Mouse (Mus musculus) embryonic facial prominence, embryonic 15.5 days (tissue): ENCODE results near the gene Cdh10. TPM values are rescaled to one million over a fixed set of nuclear protein-coding genes. Genes with fewer than 3 reads are reported as not detected.

Source experiments
- ATAC-seq: fragments of 200-750 bp; cut with Nextera tagmentation; 2 replicates; pipeline ENCODE4 v1.8.0; 2017; ENCODE audit warnings: low read depth, moderate TSS enrichment; ENCODE audit not compliant: insufficient number of reproducible peaks, low FRiP score, low TSS enrichment
- H3K27ac ChIP-seq: fragments of 300-500 bp; sonication (generic); replicated peaks from 2 replicates; pipeline ENCODE4 v1.5.1; 2015; ENCODE audit warnings: mild to moderate bottlenecking, inconsistent platforms
- H3K27me3 ChIP-seq: fragments of 300-500 bp; sonication (generic); 2 replicates; pipeline ENCODE4 v1.6.1; 2015; ENCODE audit warnings: inconsistent platforms
- H3K36me3 ChIP-seq: fragments of 300-500 bp; sonication (generic); 2 replicates; pipeline ENCODE4 v1.6.1; 2015; ENCODE audit warnings: mild to moderate bottlenecking, inconsistent platforms
- H3K4me1 ChIP-seq: fragments of 300-500 bp; sonication (generic); 2 replicates; pipeline ENCODE4 v1.6.1; 2015; ENCODE audit warnings: inconsistent platforms
- H3K4me2 ChIP-seq: fragments of 300-500 bp; sonication (generic); replicated peaks from 2 replicates; pipeline ENCODE4 v1.6.1; 2015; ENCODE audit warnings: mild to moderate bottlenecking, inconsistent platforms
- H3K4me3 ChIP-seq: fragments of 300-500 bp; sonication (generic); replicated peaks from 2 replicates; pipeline ENCODE4 v1.5.1; 2015; ENCODE audit warnings: mild to moderate bottlenecking, inconsistent platforms
- H3K9ac ChIP-seq: fragments of 300-500 bp; sonication (generic); 2 replicates; pipeline ENCODE4 v1.6.1; 2015; ENCODE audit warnings: inconsistent platforms
- H3K9me3 ChIP-seq: fragments of 300-500 bp; sonication (generic); replicated peaks from 2 replicates; pipeline ENCODE4 v1.6.1; 2016; ENCODE audit warnings: inconsistent platforms
- WGBS: fragments of 180-500 bp; shearing (Covaris S2); methylation state at CpG from one replicate; pipeline ENCODE4 v1.1.7; 2015; 5-methylcytosine and 5-hydroxymethylcytosine counted together
- polyA plus RNA-seq: library from polyadenylated mRNA; unstranded; fragments of >200 nt; fragmentation: Nextera tagmentation; extraction: Ambion mirVana; gene quantifications from 2 replicates; pipeline ENCODE4 v1.2.1, GENCODE M21; 2015

The Cdh10 gene
- 2.8 and 4.4 TPM in 2 replicates for polyA plus RNA-seq

DNA sequence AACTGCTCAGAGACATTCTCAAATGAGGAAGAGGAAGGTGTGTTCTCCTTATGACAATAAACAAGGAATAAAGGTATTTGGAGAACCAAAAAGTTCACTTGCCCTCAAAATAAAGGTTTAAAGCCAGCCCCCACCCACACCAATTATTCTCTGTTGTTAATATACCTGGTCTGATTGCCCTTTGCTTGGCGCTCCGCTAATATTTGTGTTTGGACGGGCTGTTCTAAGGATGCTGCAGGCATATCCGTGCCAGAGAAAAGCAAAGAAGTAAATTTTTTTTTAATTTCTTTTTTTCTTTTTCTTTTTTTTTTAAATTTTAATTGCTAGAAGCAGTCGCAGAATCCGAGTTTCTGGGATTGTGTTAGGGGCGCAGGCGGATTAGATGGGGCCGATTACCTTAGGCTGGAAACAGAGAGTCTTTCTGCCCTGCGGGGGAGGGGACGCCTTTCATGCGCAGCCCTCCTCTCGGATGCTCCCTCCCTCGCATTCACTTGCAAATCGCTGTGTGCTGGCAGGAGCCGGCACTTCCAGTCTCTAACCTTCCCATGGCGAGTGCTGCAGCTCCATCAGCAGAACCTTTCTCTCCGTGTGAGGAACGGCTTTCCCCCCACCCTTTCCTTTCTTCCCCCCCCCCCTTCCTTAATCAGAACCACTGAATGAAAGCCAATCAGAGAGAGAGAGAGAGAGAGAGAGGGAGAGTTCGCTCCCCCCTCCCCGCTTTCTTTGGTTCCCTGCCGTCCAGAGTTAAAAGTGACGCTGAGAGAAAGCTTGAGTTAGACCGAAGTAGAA is at the start of gene Cdh10:
TSS of gene Cdh10 (plus strand) at position 763 of the 789 bp plus-strand sequence.
- H3K9ac ChIP-seq, result no peak within 1 kb of the TSS
- under 1% methylated on average over 24 of the region's 24 CpGs for WGBS
- peak within 1 kb of the TSS; percentile 69 for H3K4me2 ChIP-seq
- H3K9me3 ChIP-seq, result no peaks in the 10 kb centered on the region
- H3K4me3 ChIP-seq, result peak within 1 kb of the TSS; percentile 45
- H3K27me3 ChIP-seq, result no peaks in the 10 kb centered on the region
- no peaks in the 10 kb centered on the region for H3K36me3 ChIP-seq
- no peak within 1 kb of the TSS for H3K27ac ChIP-seq
- ATAC-seq, result no peak
- H3K4me1 ChIP-seq, result peaks cover 4% of the 10 kb centered on the region

DNA sequence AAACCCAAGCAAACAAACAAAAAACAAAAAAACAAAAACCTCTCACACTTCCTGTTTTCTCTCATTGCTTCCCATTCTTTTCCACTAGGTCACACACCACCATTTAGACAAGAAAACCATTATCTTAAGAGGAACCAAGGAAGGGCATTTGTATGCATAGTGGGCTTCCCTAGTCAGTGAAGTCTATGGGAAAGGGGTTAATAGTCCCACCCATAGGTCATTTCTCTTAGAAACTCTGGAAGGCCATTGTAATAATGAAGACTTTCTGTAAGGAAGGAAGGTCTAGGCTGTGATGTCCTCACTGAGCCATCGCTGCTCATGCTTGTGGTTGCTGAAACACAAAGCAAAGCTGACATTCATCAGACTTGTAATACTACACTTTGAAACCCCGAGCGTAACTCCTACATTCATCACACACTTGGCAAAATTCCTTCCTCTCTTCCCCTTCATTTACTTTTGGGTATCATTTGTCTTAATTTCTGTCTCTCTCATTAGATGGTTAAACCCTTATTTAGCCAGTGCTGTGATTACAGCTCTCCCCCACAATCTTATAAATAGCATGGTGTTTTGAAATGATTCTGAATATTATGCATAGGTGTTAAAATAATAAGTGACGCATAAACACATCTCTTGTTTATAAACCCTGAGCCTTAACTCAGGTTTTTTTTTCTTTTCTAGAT is 9.5 kb upstream of the Cdh10 start:
- no peak overlapping the region for H3K9ac ChIP-seq
- 51% methylated on average over 4 of the region's 4 CpGs for WGBS

DNA sequence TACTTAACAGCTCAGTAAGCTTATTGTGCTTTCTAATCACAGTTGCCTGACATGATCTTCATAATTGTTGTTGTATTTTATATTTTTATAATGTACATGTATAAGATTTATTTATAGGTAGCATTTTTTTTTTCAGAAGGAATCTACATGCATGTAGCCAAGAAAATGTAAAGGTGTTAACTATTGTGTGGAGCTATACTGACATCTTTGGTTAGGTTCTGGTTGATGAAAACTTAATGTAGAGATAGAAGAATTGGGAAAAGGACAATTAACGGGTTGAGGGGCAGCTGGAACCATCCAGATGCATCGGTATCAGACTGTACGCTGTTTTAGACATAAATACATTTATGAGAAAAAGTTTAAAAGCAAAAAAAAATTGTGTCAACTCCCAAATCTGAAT is 1.0 kb upstream of the Cdh10 start:
- H3K9ac ChIP-seq, result no peak overlapping the region
- ATAC-seq, result no peak
- H3K4me3 ChIP-seq, result no peak overlapping the region
- no peaks in the 10 kb centered on the region for H3K27me3 ChIP-seq
- no peak overlapping the region for H3K4me2 ChIP-seq
- no peak overlapping the region for H3K27ac ChIP-seq
- H3K4me1 ChIP-seq, result peaks cover 4% of the 10 kb centered on the region
- H3K9me3 ChIP-seq, result no peaks in the 10 kb centered on the region
- no peaks in the 10 kb centered on the region for H3K36me3 ChIP-seq
- WGBS, result 79% methylated on average over 3 of the region's 3 CpGs

More for the DNA sequence above, 9.5 kb upstream of the Cdh10 start:
- H3K4me2 ChIP-seq, result no peak overlapping the region
- no peaks in the 10 kb centered on the region for H3K4me1 ChIP-seq
- H3K27ac ChIP-seq, result no peak overlapping the region
- ATAC-seq, result no peak
- no peaks in the 10 kb centered on the region for H3K27me3 ChIP-seq
- no peak overlapping the region for H3K4me3 ChIP-seq
- H3K36me3 ChIP-seq, result no peaks in the 10 kb centered on the region
- H3K9me3 ChIP-seq, result no peaks in the 10 kb centered on the region

DNA sequence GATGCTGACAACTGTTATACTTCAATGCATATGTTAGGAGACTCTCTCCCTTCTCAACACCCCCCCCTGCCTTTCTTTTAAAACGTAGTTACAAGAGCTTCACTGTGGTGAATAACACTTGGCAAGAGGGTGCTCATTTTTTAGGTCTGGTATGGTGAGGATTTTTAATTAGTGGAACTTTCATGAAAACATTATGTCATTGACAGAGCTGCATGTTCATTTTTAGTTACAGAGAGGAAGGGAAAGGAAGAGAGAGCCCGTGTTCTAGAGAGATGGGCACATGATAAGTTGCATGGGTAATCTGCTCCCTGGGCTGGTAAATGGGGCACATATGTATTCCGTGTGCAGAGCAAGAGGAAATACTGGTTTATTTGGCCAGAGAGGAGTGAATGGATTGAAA is 1.5 kb downstream of the Cdh10 start:
- WGBS, result 10% methylated on average over 3 of the region's 3 CpGs
- Histone ChIP-seq H3K9ac (no peak overlapping the region), H3K27ac (no peak overlapping the region), H3K27me3 (no peaks in the 10 kb centered on the region), H3K4me3 (peak overlapping the region; percentile 16; the same call in 1 of the 2 replicates), H3K9me3 (no peaks in the 10 kb centered on the region), H3K36me3 (no peaks in the 10 kb centered on the region), H3K4me2 (peak overlapping the region; percentile 21; the same call in 1 of the 2 replicates), H3K4me1 (peaks cover 4% of the 10 kb centered on the region)
- ATAC-seq, result no peak

DNA sequence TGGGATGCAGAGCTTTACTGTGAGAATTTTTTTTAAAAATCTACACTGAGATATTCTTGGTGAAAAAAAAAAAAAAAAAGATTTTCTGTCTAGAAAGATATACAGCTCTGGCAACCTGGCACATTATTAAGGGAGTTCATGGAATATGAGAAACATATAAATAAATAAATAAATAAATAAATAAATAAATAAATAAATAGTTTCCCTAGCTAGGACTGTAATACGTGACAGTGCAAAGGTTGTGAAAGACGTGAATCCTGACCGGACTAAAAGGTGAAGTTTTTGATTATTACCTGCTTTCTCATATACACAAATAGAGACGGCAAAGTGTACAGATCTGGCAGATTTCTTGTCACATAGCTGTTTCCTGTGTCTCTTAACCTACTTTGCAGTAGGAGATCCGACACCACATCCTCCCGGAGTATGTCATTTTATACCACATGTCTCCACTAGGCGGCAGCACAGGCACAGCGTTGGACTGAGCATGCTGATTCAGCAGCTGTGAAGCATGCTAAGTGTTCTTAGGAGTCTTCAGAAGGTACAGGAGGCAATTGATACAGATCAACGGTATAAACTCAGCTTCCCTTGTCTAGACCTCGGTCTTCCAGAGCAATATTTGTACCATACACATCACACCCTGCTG is 2.5 kb downstream of the Cdh10 start:
- 20% methylated on average over 10 of the region's 10 CpGs for WGBS
- ATAC-seq, result peak; percentile 65; the same call in 1 of the 2 replicates
- H3K4me1 ChIP-seq, result peaks cover 4% of the 10 kb centered on the region
- H3K9me3 ChIP-seq, result no peaks in the 10 kb centered on the region
- H3K27ac ChIP-seq, result no peak overlapping the region
- 0 out of 2 replicates have a peak overlapping the region, but pooled peaks have one; percentile 8 for H3K4me3 ChIP-seq
- H3K9ac ChIP-seq, result no peak overlapping the region
- H3K4me2 ChIP-seq, result no peak overlapping the region
- H3K27me3 ChIP-seq, result no peaks in the 10 kb centered on the region
- no peaks in the 10 kb centered on the region for H3K36me3 ChIP-seq

DNA sequence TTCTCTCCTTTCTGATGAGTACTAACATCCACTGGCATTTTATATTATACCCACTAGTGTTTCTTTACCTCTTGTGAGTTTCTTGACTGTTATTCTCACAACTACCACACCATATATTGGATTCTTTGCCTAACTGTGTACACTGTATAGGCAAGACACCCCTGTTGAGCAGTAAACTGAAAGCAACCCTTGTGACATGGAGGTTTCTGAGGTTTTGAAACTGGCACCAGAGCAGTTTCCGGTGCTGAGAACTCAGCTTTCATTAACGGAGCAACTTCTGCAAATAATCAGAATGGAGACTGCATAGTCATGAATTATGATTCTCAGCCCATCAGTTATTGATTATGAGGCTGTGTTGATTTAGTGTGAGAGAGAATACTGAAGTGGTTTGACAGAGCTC is 4.7 kb downstream of the Cdh10 start:
- H3K4me3 ChIP-seq, result no peak overlapping the region
- WGBS, result 34% methylated on average over 2 of the region's 2 CpGs
- H3K4me1 ChIP-seq, result peaks cover 4% of the 10 kb centered on the region
- no peaks in the 10 kb centered on the region for H3K27me3 ChIP-seq
- no peak overlapping the region for H3K9ac ChIP-seq
- ATAC-seq, result no peak
- no peak overlapping the region for H3K27ac ChIP-seq
- H3K9me3 ChIP-seq, result no peaks in the 10 kb centered on the region
- no peak overlapping the region for H3K4me2 ChIP-seq
- H3K36me3 ChIP-seq, result no peaks in the 10 kb centered on the region

DNA sequence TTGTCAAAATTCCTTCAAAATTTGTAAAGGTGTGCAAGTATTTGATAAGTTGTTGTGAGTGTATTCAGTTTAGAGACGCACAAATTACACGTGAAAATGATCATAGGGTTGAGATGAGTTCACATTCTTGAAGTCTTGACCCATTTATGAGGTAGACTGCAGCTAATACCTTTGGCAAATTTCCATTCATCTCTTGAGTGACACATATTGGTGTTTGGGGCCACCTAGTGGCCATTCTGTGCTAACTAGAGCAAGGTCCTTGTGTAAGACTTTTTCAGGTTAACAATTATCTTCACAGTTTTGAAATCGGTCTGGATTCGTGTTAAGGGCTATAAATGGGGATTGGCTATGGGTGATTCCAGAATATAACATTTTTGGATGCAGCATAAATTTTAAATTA is 13.5 kb downstream of the Cdh10 start:
- H3K9ac ChIP-seq, result no peak overlapping the region
- H3K27me3 ChIP-seq, result no peaks in the 10 kb centered on the region
- H3K4me3 ChIP-seq, result no peak overlapping the region
- no peak overlapping the region for H3K27ac ChIP-seq
- no peaks in the 10 kb centered on the region for H3K36me3 ChIP-seq
- H3K4me1 ChIP-seq, result no peaks in the 10 kb centered on the region
- ATAC-seq, result no peak
- no peak overlapping the region for H3K4me2 ChIP-seq
- 17% methylated on average over 4 of the region's 4 CpGs for WGBS
- no peaks in the 10 kb centered on the region for H3K9me3 ChIP-seq

DNA sequence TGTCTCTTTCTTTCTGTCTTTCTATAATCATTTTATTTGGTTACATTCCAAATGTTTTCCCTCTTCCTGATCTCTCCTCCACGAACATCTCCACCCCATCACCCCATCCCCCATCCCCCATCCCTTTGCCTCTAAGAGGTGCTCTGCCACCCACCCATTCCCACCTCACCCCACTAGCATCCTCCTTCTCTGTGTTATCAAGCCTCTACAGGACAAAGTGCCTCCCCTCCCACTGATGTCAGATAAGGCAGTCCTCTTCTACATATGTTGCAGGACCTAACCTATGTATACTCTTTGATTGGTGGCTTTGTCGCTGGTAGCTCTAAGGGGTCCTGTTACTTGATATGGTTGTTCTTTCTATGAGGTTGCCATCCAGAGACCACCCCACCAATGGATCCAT is 23.0 kb downstream of the Cdh10 start:
- Histone ChIP-seq H3K4me1 (no peaks in the 10 kb centered on the region), H3K9ac (no peak overlapping the region), H3K27me3 (no peaks in the 10 kb centered on the region), H3K9me3 (no peaks in the 10 kb centered on the region), H3K36me3 (no peaks in the 10 kb centered on the region), H3K4me2 (no peak overlapping the region), H3K27ac (no peak overlapping the region), H3K4me3 (no peak overlapping the region)
- no peak for ATAC-seq
- 89% methylated on average over 2 of the region's 2 CpGs for WGBS

DNA sequence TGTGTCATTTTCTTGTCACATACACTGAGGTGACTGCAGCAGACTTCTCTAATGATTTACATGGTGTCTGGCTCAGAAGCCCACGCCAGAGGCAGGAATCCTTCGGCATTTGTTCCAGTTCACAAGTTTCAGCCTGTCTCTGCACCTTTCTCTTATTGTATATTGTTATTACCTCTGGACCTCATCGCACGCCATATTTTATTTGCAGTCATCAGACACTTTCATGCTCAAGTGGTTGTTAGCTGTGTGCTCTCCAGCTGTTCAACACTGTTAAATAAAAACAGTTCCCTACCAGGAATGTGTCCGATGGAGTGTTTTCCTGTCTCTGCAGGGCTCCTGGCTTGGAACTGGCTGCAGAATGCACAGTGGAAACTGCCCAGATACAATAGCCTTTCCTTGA is 26.1 kb downstream of the Cdh10 start:
- Histone ChIP-seq H3K9me3 (no peaks in the 10 kb centered on the region), H3K9ac (no peak overlapping the region), H3K4me1 (no peaks in the 10 kb centered on the region), H3K4me2 (no peak overlapping the region), H3K27me3 (no peaks in the 10 kb centered on the region), H3K27ac (no peak overlapping the region), H3K4me3 (no peak overlapping the region), H3K36me3 (no peaks in the 10 kb centered on the region)
- WGBS, result 50% methylated on average over 5 of the region's 5 CpGs
- ATAC-seq, result no peak

DNA sequence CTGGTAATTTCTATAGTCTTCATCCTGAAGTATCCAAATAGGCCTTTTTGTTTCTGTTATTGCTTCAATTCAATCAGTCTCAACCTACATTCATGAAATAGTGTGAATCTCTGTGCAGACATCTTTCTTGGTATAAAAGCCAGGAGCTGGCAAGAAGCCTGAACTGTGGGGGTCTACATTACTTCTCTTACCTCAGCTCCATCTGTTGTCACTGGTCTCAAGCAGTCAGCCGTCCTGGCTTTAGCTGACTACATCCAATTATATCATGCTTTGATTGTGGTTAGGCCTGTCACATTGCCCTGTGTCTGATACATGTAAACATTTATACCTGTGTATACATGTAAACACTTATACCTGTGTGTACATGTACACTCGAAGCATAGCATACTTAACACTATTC is 31.8 kb downstream of the Cdh10 start:
- no peak overlapping the region for H3K9ac ChIP-seq
- no peak overlapping the region for H3K4me3 ChIP-seq
- no peaks in the 10 kb centered on the region for H3K4me1 ChIP-seq
- H3K4me2 ChIP-seq, result no peak overlapping the region
- H3K27me3 ChIP-seq, result no peaks in the 10 kb centered on the region
- no peak for ATAC-seq
- no peak overlapping the region for H3K27ac ChIP-seq
- 68% methylated on average over 2 of the region's 2 CpGs for WGBS
- H3K9me3 ChIP-seq, result no peaks in the 10 kb centered on the region
- H3K36me3 ChIP-seq, result no peaks in the 10 kb centered on the region

DNA sequence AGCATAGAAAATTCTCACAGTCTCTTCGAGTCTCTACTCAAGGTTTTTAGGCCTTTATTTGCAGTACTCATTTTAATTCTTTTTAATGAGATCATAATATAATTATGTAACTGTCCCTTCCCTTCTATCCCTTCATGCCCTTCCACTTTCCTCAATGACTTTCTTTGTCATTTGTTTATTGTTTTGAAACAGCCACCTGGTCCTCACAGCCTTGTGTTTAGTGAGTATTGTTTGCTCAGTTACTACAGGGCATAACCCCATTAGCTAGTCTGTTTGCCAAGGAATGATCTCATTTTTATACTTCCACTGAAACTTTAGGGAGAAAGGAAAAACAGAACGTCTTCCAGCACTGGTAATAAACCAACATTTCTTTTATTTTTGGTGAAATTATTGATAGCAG is 39.4 kb downstream of the Cdh10 start:
- Histone ChIP-seq H3K9ac (no peak overlapping the region), H3K4me3 (no peak overlapping the region), H3K4me2 (no peak overlapping the region), H3K4me1 (no peaks in the 10 kb centered on the region), H3K36me3 (no peaks in the 10 kb centered on the region), H3K27me3 (no peaks in the 10 kb centered on the region), H3K27ac (no peak overlapping the region), H3K9me3 (no peaks in the 10 kb centered on the region)
- 65% methylated on average over 2 of the region's 2 CpGs for WGBS
- no peak for ATAC-seq
